Mouse (Mus musculus) gastrocnemius, postnatal 10 days (tissue): ENCODE data around the gene Copz2. TPM values are rescaled to one million over a fixed set of nuclear protein-coding genes. Genes with fewer than 3 reads are reported as not detected.

Source experiments
- DNase-seq: peaks from one replicate; pipeline ENCODE4 v3.0.0; 2021; ENCODE audit warnings: mixed read lengths
- microRNA-seq, 2 experiments: library from miRNA; unstranded; fragments of <30 nt; microRNA quantifications; one replicate each; pipeline ENCODE4 v1.2.0; 2021
- total RNA-seq, 2 experiments: library from RNA; stranded (reverse); gene quantifications; 2 replicates each; pipeline ENCODE4 v1.2.3; 2021

Gene Copz2
- total RNA-seq, 2 experiments from 2014 or later, result 47.2 to 55.1 TPM

DNA sequence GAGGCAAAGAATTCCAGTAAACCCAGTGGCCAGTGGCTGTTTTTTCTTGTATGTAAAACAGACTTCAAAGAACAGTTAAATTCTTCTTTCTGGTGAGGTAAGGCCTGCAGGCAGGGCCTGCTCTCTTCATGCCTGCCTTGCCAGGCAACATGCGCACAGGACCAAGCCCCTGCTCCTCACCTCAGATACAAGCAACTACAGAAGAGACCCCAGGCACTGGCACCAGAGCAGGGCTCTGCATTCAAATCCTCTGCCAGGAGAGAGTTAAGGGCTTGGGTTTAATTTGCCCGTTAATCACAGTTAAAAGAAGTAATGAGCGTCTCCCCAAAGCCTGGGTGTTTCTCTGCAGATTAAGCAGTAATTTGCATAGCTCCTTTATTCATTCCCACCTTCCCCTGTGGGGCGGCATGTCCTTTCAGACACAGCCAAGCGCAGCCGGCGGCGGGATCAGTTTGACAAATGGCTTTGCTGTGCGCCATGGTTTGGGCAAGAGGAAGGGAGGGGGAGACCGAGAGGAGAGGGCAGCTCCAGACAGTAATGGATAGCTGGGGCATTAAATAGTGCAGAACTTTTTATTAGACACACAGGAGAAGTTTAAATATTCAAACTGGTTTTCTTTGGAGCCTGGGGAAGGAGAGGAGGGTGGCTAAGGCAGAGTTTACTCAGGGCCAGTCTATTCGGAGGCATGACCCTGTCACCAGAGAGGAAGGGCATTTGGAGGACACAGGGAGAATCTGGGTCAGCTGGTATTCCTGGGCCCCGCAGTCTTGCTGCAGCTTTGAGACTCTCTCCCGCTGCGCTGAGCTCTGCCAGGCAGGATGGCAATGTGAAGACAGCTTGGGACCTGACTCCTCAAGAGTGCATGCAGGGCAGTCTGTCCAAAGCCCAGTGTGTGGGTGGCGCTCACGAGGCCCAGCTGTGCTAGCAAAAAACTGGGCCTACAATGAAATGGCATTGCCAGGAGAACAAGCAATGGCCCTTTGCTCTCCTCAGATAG lies 53.3 kb downstream of the Copz2 start:
- peak; percentile 25 for DNase-seq

DNA sequence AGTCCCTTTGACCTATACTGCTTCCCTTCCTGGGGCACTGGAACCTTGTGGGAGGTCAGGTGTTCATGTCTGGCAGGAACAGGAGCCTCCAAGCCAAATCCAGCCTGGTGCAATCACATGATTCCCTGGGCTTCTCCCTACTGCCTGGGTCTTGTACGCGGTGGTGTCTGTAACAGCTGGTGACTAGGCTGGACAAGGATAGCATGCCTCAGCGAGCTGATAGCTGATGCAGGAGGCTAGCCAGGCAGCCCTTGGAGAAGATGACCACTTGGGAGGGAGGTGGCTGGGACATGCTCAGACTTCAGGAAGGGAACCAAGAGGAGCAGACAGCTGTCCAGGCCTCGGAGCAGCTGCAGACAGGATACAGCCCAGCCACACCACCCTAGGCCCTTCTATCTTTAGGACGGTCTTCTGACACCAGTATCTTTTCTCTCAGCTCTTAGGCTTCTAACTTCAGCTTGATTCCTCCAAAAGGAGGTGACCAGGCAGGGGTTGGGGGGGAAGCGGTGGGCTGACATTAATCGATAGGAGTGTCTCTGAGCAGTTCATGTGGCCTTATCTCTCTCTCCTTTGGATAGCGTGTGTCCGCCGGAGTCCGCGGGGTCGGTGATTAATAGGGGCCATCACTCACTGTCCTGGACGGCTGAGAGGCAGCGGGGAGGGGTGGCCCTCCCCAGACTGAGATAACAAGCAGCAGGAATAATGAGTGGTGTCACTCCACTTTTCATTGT lies 56.9 kb downstream of the Copz2 start:
- DNase-seq, result peak; percentile 40

DNA sequence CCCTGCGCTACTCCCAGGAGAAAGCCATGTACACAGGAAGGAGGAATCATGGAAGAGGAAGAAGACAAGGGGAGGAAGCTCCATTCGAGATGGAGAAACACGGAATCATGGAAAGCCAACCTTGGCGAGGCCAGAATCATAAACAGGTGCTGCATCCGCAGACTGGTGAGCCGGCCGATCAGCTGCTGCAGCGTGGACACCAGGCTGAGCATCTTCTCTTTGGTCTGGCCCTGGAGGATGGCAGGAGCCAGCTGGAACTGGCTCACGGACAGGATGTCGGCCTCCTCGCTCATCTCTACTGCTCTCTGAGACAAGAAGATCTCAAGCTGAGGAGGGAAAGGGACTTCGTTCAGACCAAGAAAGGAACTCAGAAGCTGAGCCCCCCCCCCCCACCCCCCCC lies 58.9 kb downstream of the Copz2 start:
- no peak for DNase-seq

DNA sequence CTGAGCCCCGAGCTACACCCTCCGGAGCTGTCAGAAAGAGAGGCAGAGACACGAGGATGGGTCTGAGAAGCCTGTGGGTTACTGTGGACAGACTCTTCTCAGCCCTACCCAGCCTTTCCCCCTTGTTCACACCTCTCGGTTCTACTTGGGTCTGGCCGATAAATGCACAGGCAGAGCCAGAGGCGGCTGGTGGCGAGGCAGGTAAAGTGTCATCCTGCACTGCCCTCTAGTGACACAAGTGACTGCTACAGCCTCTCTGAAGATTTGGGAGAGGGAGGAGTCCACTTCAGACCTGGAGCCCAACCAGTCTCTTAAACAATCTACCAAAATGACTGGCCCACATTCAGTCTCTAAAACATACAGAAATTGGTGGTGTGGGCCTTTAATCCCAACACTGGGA lies 60.3 kb downstream of the Copz2 start:
- peak; percentile 72 for DNase-seq

Small RNAs within 50 kb of the gene (microRNA-seq; reads per million reads assigned to microRNA genes)
- gene Mir152, result 234 to 732 reads per million in 2 experiments

Other genes with a start within 250 kb of the Copz2 start
- 10 to 100 TPM; 10.5 to 11.6 TPM for gene Snx11, start 72.3 kb upstream of the Copz2 start, total RNA-seq
- gene Cbx1, start 60.7 kb upstream of the Copz2 start, total RNA-seq, result 10 to 100 TPM; 45.4 to 58.1 TPM
- gene Nfe2l1, start 19.9 kb upstream of the Copz2 start, total RNA-seq, result 100 to 1,000 TPM; 194 to 201 TPM
- gene Cdk5rap3, start 66.6 kb downstream of the Copz2 start, total RNA-seq, result 10 to 100 TPM; 30.0 to 39.3 TPM
- not detected for gene Prr15l, start 78.2 kb downstream of the Copz2 start, total RNA-seq
- gene Pnpo, start 94.1 kb downstream of the Copz2 start, total RNA-seq, result 1 to 10 TPM; 8.4 to 9.4 TPM
- 10 to 100 TPM; 15.2 to 15.9 TPM for gene Sp2, start 133.1 kb downstream of the Copz2 start, total RNA-seq
- under 1 TPM; 0.21 to 0.77 TPM for gene Sp6, start 163.5 kb downstream of the Copz2 start, total RNA-seq
- gene Scrn2, start 180.1 kb downstream of the Copz2 start, total RNA-seq, result 10 to 100 TPM; 11.3 to 11.4 TPM
- gene Lrrc46, start 191.5 kb downstream of the Copz2 start, total RNA-seq, result under 1 TPM in 1 of 2 experiments, not detected in 1; 0.16 TPM
- 10 to 100 TPM; 45.1 to 45.6 TPM for gene Mrpl10, start 191.7 kb downstream of the Copz2 start, total RNA-seq
- gene Osbpl7, start 200.8 kb downstream of the Copz2 start, total RNA-seq, result 1 to 10 TPM; 3.4 to 6.4 TPM